Comparison of ENCODE assay signal across 13 mouse cellular contexts in genomic region chr1:34666226-34666662, GRCm38 (mm10).
DNase-seq lines count a peak whose midpoint lies in the region; ATAC-seq and TF ChIP-seq lines count a peak whose summit lies in the region.
"Had no signal": no experiment of that assay in that cellular context is flagged by ENCODE, and none has a peak within 500 bp of the region (broad histone marks: within the 10 kb centered on the region; RNA-seq: fewer than 3 reads in every experiment).

No protein-coding gene starts in this region.

- peaks cover 19% of the 10 kb centered on the region for H3K4me1 ChIP-seq in forebrain, embryonic 14.5 days (ENCODE audit: control insufficient read depth, insufficient read depth, low read length)
- H3K4me1 ChIP-seq in midbrain, embryonic 12.5 days = peaks cover 26% of the 10 kb centered on the region
- no peaks in the 10 kb centered on the region for H3K4me1 ChIP-seq in liver, postnatal 0 days (ENCODE audit: insufficient read depth)
- H3K4me1 ChIP-seq: embryonic facial prominence, embryonic 12.5 days; limb, embryonic 13.5 days had no signal

- ATAC-seq in forebrain, embryonic 14.5 days = peak; percentile 73
- peak; percentile 82 for ATAC-seq in midbrain, embryonic 12.5 days (ENCODE audit: low FRiP score, low read depth)
- ATAC-seq in liver, postnatal 0 days = no peak
- ATAC-seq: intestine, postnatal 0 days had no signal

- WGBS in forebrain, embryonic 14.5 days = 18% methylated on average over 13 of the region's 13 CpGs
- 39% methylated on average over 13 of the region's 13 CpGs for WGBS in midbrain, embryonic 12.5 days
- WGBS in liver, postnatal 0 days (ENCODE audit: insufficient replicate concordance) = 80% methylated on average over 13 of the region's 13 CpGs

- H3K4me2 ChIP-seq in forebrain, embryonic 14.5 days (ENCODE audit: low read length) = no peak overlapping the region
- no peak overlapping the region; the same call in 1 of the 2 replicates for H3K4me2 ChIP-seq in midbrain, embryonic 12.5 days (replicated peaks)
- H3K4me2 ChIP-seq in liver, postnatal 0 days (ENCODE audit: low read depth, low read length) = no peak overlapping the region
- H3K4me2 ChIP-seq: embryonic facial prominence, embryonic 12.5 days; limb, embryonic 13.5 days had no signal

- no peak overlapping the region for H3K4me3 ChIP-seq in forebrain, embryonic 14.5 days (ENCODE audit: low read depth, low read length)
- no peak overlapping the region for H3K4me3 ChIP-seq in midbrain, embryonic 12.5 days
- H3K4me3 ChIP-seq in liver, postnatal 0 days (ENCODE audit: low read depth, low read length) = no peak overlapping the region
- H3K4me3 ChIP-seq: embryonic facial prominence, embryonic 12.5 days; limb, embryonic 13.5 days had no signal

- H3K9me3 ChIP-seq in forebrain, embryonic 14.5 days (replicated peaks; ENCODE audit: control insufficient read depth, low read length) = no peaks in the 10 kb centered on the region
- no peaks in the 10 kb centered on the region for H3K9me3 ChIP-seq in midbrain, embryonic 12.5 days
- no peaks in the 10 kb centered on the region for H3K9me3 ChIP-seq in liver, postnatal 0 days (ENCODE audit: low read length)
- H3K9me3 ChIP-seq: embryonic facial prominence, embryonic 12.5 days; limb, embryonic 13.5 days had no signal

- H3K27me3 ChIP-seq in forebrain, embryonic 14.5 days (replicated peaks; ENCODE audit: control insufficient read depth, insufficient read depth, low read length) = no peaks in the 10 kb centered on the region
- no peaks in the 10 kb centered on the region for H3K27me3 ChIP-seq in midbrain, embryonic 12.5 days
- no peaks in the 10 kb centered on the region for H3K27me3 ChIP-seq in liver, postnatal 0 days (ENCODE audit: insufficient read depth, low read length)
- H3K27me3 ChIP-seq: embryonic facial prominence, embryonic 12.5 days; limb, embryonic 13.5 days had no signal

- no peak overlapping the region; the same call in 1 of the 2 replicates for H3K9ac ChIP-seq in forebrain, embryonic 14.5 days (ENCODE audit: low read length)
- H3K9ac ChIP-seq in midbrain, embryonic 12.5 days (replicated peaks) = no peak overlapping the region
- no peak overlapping the region for H3K9ac ChIP-seq in liver, postnatal 0 days (replicated peaks)
- H3K9ac ChIP-seq: embryonic facial prominence, embryonic 12.5 days; limb, embryonic 13.5 days had no signal

- TF ChIP-seq EP300 in liver, postnatal 0 days (IDR thresholded peaks at IDR 0.05; ENCODE audit: low read depth) = no peak

- intact Hi-C loops in left cerebral cortex, postnatal 25 days (cut with DNase I) = loop anchor here (1.0 kb wide), 1 partner anchor 27 kb away; no protein-coding TSS in a partner anchor

- no peaks in the 10 kb centered on the region for H3K36me3 ChIP-seq in forebrain, embryonic 14.5 days (ENCODE audit: control insufficient read depth, insufficient read depth, low read length)
- H3K36me3 ChIP-seq in midbrain, embryonic 12.5 days = no peaks in the 10 kb centered on the region
- no peaks in the 10 kb centered on the region for H3K36me3 ChIP-seq in liver, postnatal 0 days (replicated peaks; ENCODE audit: insufficient read depth, low read length)
- H3K36me3 ChIP-seq: embryonic facial prominence, embryonic 12.5 days; limb, embryonic 13.5 days had no signal

- peak; percentile 2 to 28 for DNase-seq in left cerebral cortex, postnatal 25 days (ENCODE audit: low spot score in 2 of 2)
- DNase-seq in left cerebral cortex, adult 11 months (ENCODE audit: low spot score) = no peak
- peak; percentile 77 for DNase-seq in forebrain, embryonic 14.5 days (ENCODE audit: low spot score)
- no peak for DNase-seq in spleen, postnatal 36 days (ENCODE audit: low spot score in 2 of 2)
- DNase-seq in thymus, adult 18-20 months = no peak
- DNase-seq in liver, postnatal 0 days = no peak
- DNase-seq: adrenal gland, adult 8-10 months; lung, postnatal 36 days; thymus, postnatal 14 days had no signal

- peak overlapping the region; percentile 92 for H3K27ac ChIP-seq in forebrain, embryonic 14.5 days (ENCODE audit: low read depth, low read length)
- peak overlapping the region; percentile 84 for H3K27ac ChIP-seq in midbrain, embryonic 12.5 days (replicated peaks)
- H3K27ac ChIP-seq in liver, postnatal 0 days (ENCODE audit: low read depth) = no peak overlapping the region
- H3K27ac ChIP-seq: embryonic facial prominence, embryonic 12.5 days; limb, embryonic 13.5 days had no signal

- no peak for TF ChIP-seq CTCF in liver, postnatal 0 days (IDR thresholded peaks at IDR 0.05; ENCODE audit: low read depth)

Comparison
In these comparisons a context has a peak if more than half of its experiments do, and no peak if none do; other contexts are left out.
1. DNase-seq: peak in left cerebral cortex, postnatal 25 days (2 of 2) and forebrain, embryonic 14.5 days (single experiment); none in left cerebral cortex, adult 11 months (single experiment), spleen, postnatal 36 days (0 of 2), thymus, adult 18-20 months (0 of 2) and liver, postnatal 0 days (single experiment).